Mouse (Mus musculus) E14TG2a.4 (cell line): ENCODE data around the gene Fsd1.

Source experiments
- CTCF ChIP-seq: conservative IDR thresholded peaks from 2 replicates; pipeline ENCODE4 v1.5.1; 2014; ENCODE audit warnings: low read length
- NANOG ChIP-seq: IDR thresholded peaks from 2 replicates; pipeline ENCODE4 v1.6.1; 2014; ENCODE audit warnings: borderline replicate concordance, low read length, mixed read lengths

DNA sequence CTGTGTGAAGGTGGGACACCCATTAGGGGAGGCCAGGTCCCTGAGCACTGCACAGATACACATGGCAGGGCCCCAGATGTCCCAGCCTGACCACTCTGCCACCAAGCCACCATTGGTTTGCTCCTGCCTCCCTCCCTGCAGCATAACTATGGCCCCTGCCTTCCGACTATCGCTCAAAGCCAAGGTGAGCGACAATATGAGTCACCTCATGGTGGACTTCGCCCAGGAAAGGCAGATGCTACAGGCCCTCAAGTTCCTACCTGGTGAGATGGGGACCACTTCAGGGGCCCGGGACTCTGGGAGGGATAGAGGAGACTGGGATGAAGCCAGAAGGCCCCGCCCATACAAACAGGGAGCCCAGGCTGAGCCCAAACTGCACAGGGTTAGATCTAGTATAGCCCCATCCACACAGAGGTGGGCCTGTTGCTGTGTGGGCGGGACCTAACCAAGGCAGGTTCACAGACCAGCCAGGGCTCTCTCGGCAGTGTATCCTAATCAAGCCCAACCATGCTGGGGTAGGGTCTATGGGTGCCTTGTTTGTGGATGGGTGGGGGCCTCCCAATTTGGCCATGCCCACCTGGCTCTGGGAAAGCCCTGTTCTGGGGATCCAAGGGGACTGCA is 4.1 kb downstream of the Fsd1 start:
- TF ChIP-seq CTCF: no peak
- no peak for TF ChIP-seq NANOG
